Mouse (Mus musculus): ENCODE data around the gene Pitpnm1. TPM values are rescaled to one million over a fixed set of nuclear protein-coding genes. Genes with fewer than 3 reads are reported as not detected.
"Not testable (repeated sequence)": the region's sequence is repeated elsewhere in the genome, so short reads cannot be mapped to it uniquely, and the experiment has no call there.

Gene Pitpnm1
- polyA plus RNA-seq, 1 experiment: 14.5 TPM

DNA sequence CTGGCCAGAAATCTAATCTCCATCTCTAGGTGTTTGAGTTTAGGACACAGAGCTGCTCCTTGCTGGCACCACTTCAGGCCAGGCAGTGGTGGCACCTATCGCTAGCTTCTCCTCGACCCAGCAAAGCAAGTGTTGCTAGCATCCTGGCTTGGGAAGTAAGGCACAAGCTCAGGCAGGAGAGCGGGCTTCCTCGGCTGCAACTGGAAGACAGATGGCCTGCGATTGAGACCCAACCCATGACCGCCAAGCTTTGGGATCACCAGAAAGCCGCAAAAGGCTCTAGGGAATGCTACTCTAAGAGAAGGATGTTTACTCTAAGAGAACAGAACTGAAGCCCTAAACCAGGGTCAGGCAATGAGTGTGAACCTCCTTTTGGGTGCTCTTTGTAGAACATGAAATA lies 29.7 kb downstream of the Pitpnm1 start:
- TF ChIP-seq POLR2A (IDR thresholded peaks at IDR 0.05; ENCODE audit: low read depth, low read length) (no peak), CTCF (IDR thresholded peaks at IDR 0.05; ENCODE audit: borderline replicate concordance, insufficient read depth, low read length) (no peak)
- peaks cover 3% of the 10 kb centered on the region; the same call in 1 of the 2 replicates for H3K4me1 ChIP-seq (ENCODE audit: control insufficient read depth, insufficient read depth, low read length)
- no peak overlapping the region for H3K4me3 ChIP-seq (ENCODE audit: insufficient read depth, low read length)
- no peak overlapping the region for H3K27ac ChIP-seq (ENCODE audit: insufficient read depth, low read length)

DNA sequence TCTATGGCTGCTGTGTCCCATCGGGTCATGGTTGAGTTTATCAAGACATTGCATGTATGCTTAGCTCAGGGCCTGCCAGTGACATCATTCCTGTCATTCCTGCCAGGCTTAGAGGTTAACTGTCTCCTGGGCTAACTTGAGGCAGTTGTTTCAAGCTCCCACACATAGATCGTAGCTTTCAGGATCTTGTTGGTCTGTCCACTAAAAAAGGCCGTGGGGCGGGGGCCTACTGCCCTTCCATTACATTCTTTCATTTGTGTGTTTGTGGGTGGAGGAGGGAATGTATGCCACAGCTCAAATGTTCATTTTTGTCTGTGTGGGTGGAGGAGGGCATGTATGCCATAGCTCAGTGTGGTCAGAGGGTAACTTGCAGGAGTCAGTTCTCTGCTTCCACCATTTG lies 30.3 kb downstream of the Pitpnm1 start:
- no peak overlapping the region for H3K4me3 ChIP-seq (ENCODE audit: insufficient read depth, low read length)
- no peak for TF ChIP-seq CTCF (IDR thresholded peaks at IDR 0.05; ENCODE audit: borderline replicate concordance, insufficient read depth, low read length)

DNA sequence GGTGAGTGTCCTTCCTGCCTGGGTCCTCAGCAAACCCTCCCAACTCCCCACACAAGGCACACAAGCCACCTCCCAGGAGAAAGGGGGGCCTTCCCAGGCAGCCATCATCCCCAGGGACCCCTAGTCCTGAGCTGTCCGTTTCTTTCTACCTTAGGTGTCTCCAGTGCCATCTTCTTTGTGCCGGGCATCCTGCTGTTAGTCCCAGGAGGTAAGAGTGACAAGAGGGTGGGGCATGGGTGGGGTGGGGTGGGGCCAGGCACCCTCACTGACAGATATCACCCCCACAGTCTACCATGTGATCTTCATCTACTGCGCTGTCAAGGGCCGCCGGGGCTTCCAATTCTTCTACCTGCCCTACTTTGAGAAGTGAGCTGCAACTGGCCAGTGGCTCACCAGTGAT lies 31.3 kb downstream of the Pitpnm1 start:
- Histone ChIP-seq H3K4me3 (ENCODE audit: insufficient read depth, low read length) (no peak overlapping the region), H3K4me1 (ENCODE audit: control insufficient read depth, insufficient read depth, low read length) (peaks cover 5% of the 10 kb centered on the region; the same call in 1 of the 2 replicates), H3K27ac (ENCODE audit: insufficient read depth, low read length) (no peak overlapping the region)
- no peak for TF ChIP-seq CTCF (IDR thresholded peaks at IDR 0.05; ENCODE audit: borderline replicate concordance, insufficient read depth, low read length)
- TF ChIP-seq POLR2A (IDR thresholded peaks at IDR 0.05; ENCODE audit: low read depth, low read length): no peak

More for the DNA sequence above, 30.3 kb downstream of the Pitpnm1 start:
- H3K4me1 ChIP-seq (ENCODE audit: control insufficient read depth, insufficient read depth, low read length): peaks cover 5% of the 10 kb centered on the region; the same call in 1 of the 2 replicates
- H3K27ac ChIP-seq (ENCODE audit: insufficient read depth, low read length): peak overlapping the region; percentile 41; the same call in 1 of the 2 replicates

DNA sequence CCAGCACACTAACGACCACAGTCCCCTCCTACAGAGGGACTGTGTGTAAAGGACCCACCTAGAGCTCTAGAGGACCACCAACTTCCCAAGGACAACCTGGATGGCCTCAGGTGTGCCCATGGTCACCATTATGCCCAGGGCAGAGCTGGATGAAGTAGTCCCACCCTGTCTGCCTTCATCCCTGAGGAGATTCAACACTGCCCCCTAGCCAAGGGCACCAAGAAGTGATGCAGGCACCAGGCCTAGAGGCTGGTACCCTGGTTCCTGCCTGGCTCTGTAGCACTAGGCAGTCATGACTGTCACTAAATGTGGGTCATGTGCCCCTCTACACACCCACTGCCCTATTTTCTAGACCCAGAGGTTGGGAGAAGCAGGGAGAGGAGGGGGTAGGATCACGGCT lies 32.0 kb downstream of the Pitpnm1 start:
- H3K4me1 ChIP-seq (ENCODE audit: control insufficient read depth, insufficient read depth, low read length): peaks cover 5% of the 10 kb centered on the region; the same call in 1 of the 2 replicates
- H3K4me3 ChIP-seq (ENCODE audit: insufficient read depth, low read length): no peak overlapping the region
- H3K27ac ChIP-seq (ENCODE audit: insufficient read depth, low read length): no peak overlapping the region
- TF ChIP-seq CTCF (IDR thresholded peaks at IDR 0.05; ENCODE audit: borderline replicate concordance, insufficient read depth, low read length) (0 out of 2 replicates have a peak, but pooled peaks have one; percentile 20), POLR2A (IDR thresholded peaks at IDR 0.05; ENCODE audit: low read depth, low read length) (no peak)

DNA sequence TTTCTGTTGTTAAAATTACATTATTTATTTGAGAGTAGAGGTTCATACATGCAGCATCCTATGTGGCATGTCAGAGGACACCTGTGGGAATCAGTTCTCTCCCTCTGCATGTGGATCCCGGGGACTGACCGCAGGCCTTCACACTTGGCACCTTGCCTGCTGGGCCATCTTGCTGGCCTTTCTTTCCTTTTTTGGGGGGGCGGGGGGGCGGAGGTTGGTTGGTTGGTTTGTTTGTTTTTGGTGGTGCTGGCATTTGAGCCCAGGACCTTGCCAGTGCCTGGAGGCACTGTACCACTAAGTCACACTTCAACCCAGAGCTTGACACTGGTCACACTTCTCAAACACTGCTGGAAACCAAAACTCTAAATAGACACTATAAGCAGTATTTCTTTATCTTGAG lies 34.6 kb downstream of the Pitpnm1 start:
- no peak overlapping the region; the same call in 1 of the 2 replicates for H3K27ac ChIP-seq (ENCODE audit: insufficient read depth, low read length)
- H3K4me1 ChIP-seq (ENCODE audit: control insufficient read depth, insufficient read depth, low read length): peaks cover 5% of the 10 kb centered on the region; the same call in 1 of the 2 replicates
- TF ChIP-seq CTCF (IDR thresholded peaks at IDR 0.05; ENCODE audit: borderline replicate concordance, insufficient read depth, low read length): no peak
- TF ChIP-seq POLR2A (IDR thresholded peaks at IDR 0.05; ENCODE audit: low read depth, low read length): no peak
- no peak overlapping the region for H3K4me3 ChIP-seq (ENCODE audit: insufficient read depth, low read length)

DNA sequence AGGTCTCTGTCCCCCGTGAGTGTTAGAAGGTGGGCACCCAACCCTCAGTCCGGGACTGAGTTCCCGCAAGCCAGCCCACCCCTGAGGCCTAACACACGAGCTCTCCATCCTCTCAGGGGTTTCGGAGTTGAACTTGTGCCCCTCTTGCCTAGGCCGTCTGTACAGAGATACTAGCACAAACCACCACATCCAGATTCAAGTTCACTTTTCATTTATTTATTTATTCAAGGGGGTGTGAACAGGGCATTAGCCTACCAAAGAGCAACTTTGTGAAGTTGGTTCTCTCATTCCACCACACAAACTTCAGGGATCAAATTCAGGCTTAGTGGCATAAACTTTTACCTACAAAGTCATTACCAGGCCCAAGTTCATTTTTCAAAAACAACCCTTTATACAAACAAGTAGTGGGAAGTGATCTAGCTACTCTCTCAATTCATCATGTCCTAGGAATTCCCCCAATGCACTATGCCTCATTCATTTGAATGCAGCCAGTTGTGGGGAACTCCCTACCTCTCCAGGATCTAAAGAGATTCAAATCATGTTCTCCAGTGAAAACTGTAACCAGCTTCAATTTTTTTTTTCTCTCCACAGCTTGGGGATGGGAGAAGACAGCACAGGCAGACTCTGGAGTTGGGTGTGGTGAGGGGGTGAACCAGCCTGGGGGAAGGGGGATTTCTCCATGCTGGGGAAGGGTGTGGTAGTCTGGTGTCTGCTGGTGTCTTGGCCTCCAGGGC lies 35.6 kb downstream of the Pitpnm1 start:
- H3K4me3 ChIP-seq (ENCODE audit: insufficient read depth, low read length); H3K4me1 ChIP-seq (ENCODE audit: control insufficient read depth, insufficient read depth, low read length): not testable (repeated sequence)
- peak overlapping the region; percentile 16; the same call in 1 of the 2 replicates for H3K27ac ChIP-seq (ENCODE audit: insufficient read depth, low read length)

DNA sequence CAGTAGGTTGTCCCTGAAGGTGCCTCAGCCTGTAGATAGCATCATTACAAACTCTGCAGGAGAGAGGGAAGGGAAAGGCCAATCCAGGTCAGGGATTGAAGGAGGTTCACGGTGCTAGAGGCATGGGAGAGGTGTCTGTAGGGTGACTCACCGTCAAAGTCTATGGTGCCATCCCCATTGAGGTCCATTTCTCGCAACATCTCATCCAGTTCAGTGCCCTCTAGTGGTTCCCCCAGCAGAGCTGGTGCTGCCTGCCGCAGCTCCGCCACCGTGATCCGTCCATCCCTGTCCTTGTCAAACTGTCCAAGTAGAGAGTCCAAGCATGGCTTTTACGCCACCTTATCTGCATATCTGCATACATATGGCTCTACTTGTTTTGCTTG lies 36.2 kb downstream of the Pitpnm1 start:
- H3K4me3 ChIP-seq (ENCODE audit: insufficient read depth, low read length); H3K4me1 ChIP-seq (ENCODE audit: control insufficient read depth, insufficient read depth, low read length); H3K27ac ChIP-seq (ENCODE audit: insufficient read depth, low read length): not testable (repeated sequence)

DNA sequence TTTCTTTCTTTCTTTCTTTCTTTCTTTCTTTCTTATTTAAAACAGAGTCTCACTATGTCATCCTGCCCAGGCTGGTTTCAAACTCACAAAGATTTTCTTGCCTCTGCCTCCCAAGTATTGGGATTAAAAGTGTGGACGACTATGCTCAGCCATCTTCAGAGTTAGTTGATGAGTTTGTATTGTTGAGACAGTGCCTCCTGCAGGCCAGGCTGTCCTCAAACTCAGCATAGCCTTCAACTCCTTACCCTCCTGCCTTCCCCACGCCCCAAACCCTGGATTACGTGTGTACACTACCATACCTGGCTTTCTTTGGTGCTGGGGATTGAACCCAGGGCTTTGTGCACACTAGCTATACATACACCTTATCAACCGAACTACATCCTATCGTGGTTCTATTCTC lies 36.7 kb downstream of the Pitpnm1 start:
- no peak overlapping the region for H3K4me3 ChIP-seq (ENCODE audit: insufficient read depth, low read length)
- TF ChIP-seq CTCF (IDR thresholded peaks at IDR 0.05; ENCODE audit: borderline replicate concordance, insufficient read depth, low read length) (no peak), POLR2A (IDR thresholded peaks at IDR 0.05; ENCODE audit: low read depth, low read length) (no peak)
- H3K27ac ChIP-seq (ENCODE audit: insufficient read depth, low read length): no peak overlapping the region
- H3K4me1 ChIP-seq (ENCODE audit: control insufficient read depth, insufficient read depth, low read length): peaks cover 2% of the 10 kb centered on the region; the same call in 1 of the 2 replicates

DNA sequence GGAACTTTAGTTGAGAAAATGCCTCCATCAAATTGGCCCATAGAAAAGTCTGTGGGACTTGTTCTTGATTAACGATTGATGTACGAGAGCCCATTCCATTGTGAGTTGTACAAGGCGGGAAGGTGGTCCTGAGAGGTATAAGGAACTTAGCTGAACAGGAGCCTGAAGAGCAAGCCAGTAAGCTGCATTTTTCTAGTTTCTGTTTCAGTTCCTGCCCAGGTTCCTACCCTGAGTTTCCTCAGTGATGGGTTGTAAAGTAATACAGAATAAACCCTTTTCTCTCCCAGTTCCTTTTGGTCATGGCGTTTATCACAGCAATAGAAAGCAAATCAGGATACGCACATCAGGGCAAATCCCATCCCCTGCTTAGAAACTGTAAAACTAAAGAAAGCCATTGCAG lies 38.1 kb downstream of the Pitpnm1 start:
- H3K27ac ChIP-seq (ENCODE audit: insufficient read depth, low read length): no peak overlapping the region
- H3K4me1 ChIP-seq (ENCODE audit: control insufficient read depth, insufficient read depth, low read length): peaks cover 2% of the 10 kb centered on the region; the same call in 1 of the 2 replicates
- TF ChIP-seq POLR2A (IDR thresholded peaks at IDR 0.05; ENCODE audit: low read depth, low read length) (no peak), CTCF (IDR thresholded peaks at IDR 0.05; ENCODE audit: borderline replicate concordance, insufficient read depth, low read length) (no peak)
- H3K4me3 ChIP-seq (ENCODE audit: insufficient read depth, low read length): no peak overlapping the region

DNA sequence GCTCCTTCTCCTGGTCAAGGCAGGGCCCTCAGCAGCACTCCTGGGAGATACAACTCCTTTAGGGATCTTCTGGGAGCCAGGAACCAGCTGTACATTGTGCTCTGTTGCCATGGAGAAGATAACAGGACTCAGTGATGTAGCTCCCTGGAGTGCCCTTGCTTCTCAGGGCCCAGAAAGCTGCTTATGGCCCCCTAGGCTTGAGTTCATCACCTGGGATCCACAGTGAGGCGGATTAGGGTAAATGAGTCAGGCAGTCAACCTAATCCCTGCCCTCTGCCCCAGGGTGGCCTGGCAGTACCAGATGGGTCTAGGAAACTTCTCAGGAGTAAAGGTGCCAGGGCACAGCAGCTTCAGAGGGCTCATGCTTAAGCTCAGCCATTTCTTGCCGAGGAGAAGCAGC lies 39.6 kb downstream of the Pitpnm1 start, which contains the start of gene Gpr152:
Gene Gpr152 (plus strand): TSS at position 342 of the 400 bp plus-strand sequence.
- TF ChIP-seq CTCF (IDR thresholded peaks at IDR 0.05; ENCODE audit: borderline replicate concordance, insufficient read depth, low read length) (no peak), POLR2A (IDR thresholded peaks at IDR 0.05; ENCODE audit: low read depth, low read length) (no peak)
- no peak within 1 kb of the TSS for H3K4me3 ChIP-seq (ENCODE audit: insufficient read depth, low read length)
- H3K4me1 ChIP-seq (ENCODE audit: control insufficient read depth, insufficient read depth, low read length): peaks cover 2% of the 10 kb centered on the region; the same call in 1 of the 2 replicates
- no peak within 1 kb of the TSS for H3K27ac ChIP-seq (ENCODE audit: insufficient read depth, low read length)
